Comparison of ENCODE assay signal across 8 mouse cellular contexts in genomic region chr7:116093466-116093850, GRCm38 (mm10). TPM values are rescaled to one million over a fixed set of nuclear protein-coding genes. Genes with fewer than 3 reads are reported as not detected.
A peak's percentile ranks its signal among the peaks of the same experiment; 100 is the strongest.
DNase-seq lines count a peak whose midpoint lies in the region; ATAC-seq and TF ChIP-seq lines count a peak whose summit lies in the region.

No protein-coding gene starts in this region.

- WGBS in liver, adult 2 months, result under 1% methylated on average over 19 of the region's 19 CpGs
- under 1% methylated on average over 19 of the region's 19 CpGs for WGBS in embryonic facial prominence, embryonic 12.5 days
- under 1% methylated on average over 19 of the region's 19 CpGs for WGBS in large intestine, adult 2 months
- under 1% methylated on average over 19 of the region's 19 CpGs for WGBS in neural tube, embryonic 14.5 days

- peak overlapping the region; percentile 64 for H3K27ac ChIP-seq in liver, adult 2 months (replicated peaks; ENCODE audit: insufficient read depth, low read depth, low read length)
- H3K27ac ChIP-seq in embryonic facial prominence, embryonic 12.5 days, result peak overlapping the region; percentile 92
- H3K27ac ChIP-seq in neural tube, embryonic 14.5 days (ENCODE audit: low read depth, low read length), result peak overlapping the region; percentile 83

- no peaks in the 10 kb centered on the region for H3K27me3 ChIP-seq in liver, adult 2 months (ENCODE audit: control insufficient read depth, insufficient read depth, low read length)
- no peaks in the 10 kb centered on the region for H3K27me3 ChIP-seq in embryonic facial prominence, embryonic 12.5 days
- no peaks in the 10 kb centered on the region for H3K27me3 ChIP-seq in neural tube, embryonic 14.5 days (ENCODE audit: control insufficient read depth, insufficient read depth, low read length)

- H3K9me3 ChIP-seq in embryonic facial prominence, embryonic 12.5 days, result no peaks in the 10 kb centered on the region
- H3K9me3 ChIP-seq in neural tube, embryonic 14.5 days (ENCODE audit: control insufficient read depth, low read length), result no peaks in the 10 kb centered on the region

- H3K79me2 ChIP-seq in liver, adult 2 months (ENCODE audit: control insufficient read depth, insufficient read depth, low read length), result peaks cover 5% of the 10 kb centered on the region; the same call in 1 of the 2 replicates

- ATAC-seq in embryonic facial prominence, embryonic 12.5 days (ENCODE audit: insufficient number of reproducible peaks, insufficient read depth, low FRiP score, low TSS enrichment), result peak; percentile 83
- ATAC-seq in neural tube, embryonic 14.5 days (ENCODE audit: low read depth), result peak; percentile 89

- no peaks in the 10 kb centered on the region for H3K36me3 ChIP-seq in liver, adult 2 months (ENCODE audit: control insufficient read depth, insufficient read depth, low read length)
- H3K36me3 ChIP-seq in embryonic facial prominence, embryonic 12.5 days, result no peaks in the 10 kb centered on the region
- no peaks in the 10 kb centered on the region for H3K36me3 ChIP-seq in neural tube, embryonic 14.5 days (ENCODE audit: control insufficient read depth, insufficient read depth, low read length)

- H3K4me1 ChIP-seq in liver, adult 2 months (ENCODE audit: control insufficient read depth, insufficient read depth, low read length), result peaks cover 5% of the 10 kb centered on the region; the same call in 1 of the 2 replicates
- H3K4me1 ChIP-seq in embryonic facial prominence, embryonic 12.5 days, result peaks cover 16% of the 10 kb centered on the region
- H3K4me1 ChIP-seq in neural tube, embryonic 14.5 days (ENCODE audit: control insufficient read depth, insufficient read depth, low read length), result peaks cover 21% of the 10 kb centered on the region

- peak overlapping the region; percentile 77 for H3K4me2 ChIP-seq in embryonic facial prominence, embryonic 12.5 days (replicated peaks)
- peak overlapping the region; percentile 71 for H3K4me2 ChIP-seq in neural tube, embryonic 14.5 days (ENCODE audit: low read depth, low read length)

- no peak for TF ChIP-seq POLR2A in liver, adult 2 months (IDR thresholded peaks at IDR 0.05; ENCODE audit: extremely low read depth, insufficient read depth, low read length)

- no peak for DNase-seq in liver, adult 2 months (ENCODE audit: extremely low read depth, low read depth, low spot score)
- no peak for DNase-seq in liver
- peak; percentile 22 for DNase-seq in large intestine, adult 2 months (ENCODE audit: low read depth, low spot score)
- DNase-seq in adipocyte (ENCODE audit: low spot score), result no peak
- no peak for DNase-seq in cerebellum, postnatal 10 days
- no peak for DNase-seq in frontal cortex, postnatal 10 days (ENCODE audit: low spot score in 2 of 2)

- H3K9ac ChIP-seq in liver, adult 2 months (ENCODE audit: low read depth, low read length), result peak overlapping the region; percentile 76
- peak overlapping the region; percentile 82 for H3K9ac ChIP-seq in embryonic facial prominence, embryonic 12.5 days
- peak overlapping the region; percentile 76 for H3K9ac ChIP-seq in neural tube, embryonic 14.5 days (replicated peaks; ENCODE audit: low read depth, low read length)

- peak; percentile 6; the same call in 1 of the 2 replicates for TF ChIP-seq CTCF in liver, adult 2 months (IDR thresholded peaks at IDR 0.05; ENCODE audit: low read depth, low read length)

- peak overlapping the region; percentile 74 for H3K4me3 ChIP-seq in liver, adult 2 months (ENCODE audit: insufficient read depth, low read depth, low read length)
- peak overlapping the region; percentile 69 for H3K4me3 ChIP-seq in embryonic facial prominence, embryonic 12.5 days
- peak overlapping the region; percentile 54 for H3K4me3 ChIP-seq in neural tube, embryonic 14.5 days (ENCODE audit: low read depth, low read length)

RNA-seq across cellular contexts. Expression of gene Gm4353, which starts 9.0 kb away (rescaled TPM):
- total RNA-seq in liver, adult 2 months (2014; rRNA removed), result 0.13 and 0.28 TPM in 2 replicates
- 0.39 and 0.52 TPM in 2 replicates for polyA plus RNA-seq in liver, adult 2 months (2012; rRNA removed)
- polyA plus RNA-seq in embryonic facial prominence, embryonic 12.5 days (2016; fragmentation: Nextera tagmentation; extraction: Ambion mirVana), result 0.88 and 1.1 TPM in 2 replicates
- polyA plus RNA-seq in large intestine, adult 2 months (2012; rRNA removed), result 0.80 and 0.81 TPM in 2 replicates
- polyA plus RNA-seq in neural tube, embryonic 14.5 days (2014; fragmentation: Nextera tagmentation; extraction: Ambion mirVana), result 0.43 and 0.83 TPM in 2 replicates

RNA-seq across cellular contexts. Expression of gene 1110004F10Rik, which starts 54.3 kb away (rescaled TPM):
- total RNA-seq in liver, adult 2 months (2014; rRNA removed), result 38.1 and 44.8 TPM in 2 replicates
- polyA plus RNA-seq in liver, adult 2 months (2012; rRNA removed), result 30.4 and 32.1 TPM in 2 replicates
- polyA plus RNA-seq in embryonic facial prominence, embryonic 12.5 days (2016; fragmentation: Nextera tagmentation; extraction: Ambion mirVana), result 295 and 301 TPM in 2 replicates
- 31.2 and 31.5 TPM in 2 replicates for polyA plus RNA-seq in large intestine, adult 2 months (2012; rRNA removed)
- polyA plus RNA-seq in neural tube, embryonic 14.5 days (2014; fragmentation: Nextera tagmentation; extraction: Ambion mirVana), result 321 and 328 TPM in 2 replicates

RNA-seq across cellular contexts. Expression of gene Sox6, which starts 54.9 kb away (rescaled TPM):
- total RNA-seq in liver, adult 2 months (2014; rRNA removed), result 34.8 and 50.0 TPM in 2 replicates
- 11.5 and 16.0 TPM in 2 replicates for polyA plus RNA-seq in liver, adult 2 months (2012; rRNA removed)
- 53.7 and 59.7 TPM in 2 replicates for polyA plus RNA-seq in embryonic facial prominence, embryonic 12.5 days (2016; fragmentation: Nextera tagmentation; extraction: Ambion mirVana)
- polyA plus RNA-seq in large intestine, adult 2 months (2012; rRNA removed), result 7.5 and 19.2 TPM in 2 replicates
- 40.9 and 51.2 TPM in 2 replicates for polyA plus RNA-seq in neural tube, embryonic 14.5 days (2014; fragmentation: Nextera tagmentation; extraction: Ambion mirVana)
